Mouse (Mus musculus) forebrain, embryonic 15.5 days (tissue): ENCODE measurements around the gene Crb3. TPM values are rescaled to one million over a fixed set of nuclear protein-coding genes. Genes with fewer than 3 reads are reported as not detected.
"Not testable (repeated sequence)": the region's sequence is repeated elsewhere in the genome, so short reads cannot be mapped to it uniquely, and the experiment has no call there.

ENCODE experiments used
- ATAC-seq: fragments of 200-750 bp; cut with Nextera tagmentation; replicated peaks from 2 replicates; pipeline ENCODE4 v1.8.0; 2017; ENCODE audit warnings: mild to moderate bottlenecking, moderate TSS enrichment, moderate library complexity
- H3K27ac ChIP-seq: fragments of 300-500 bp; sonication (generic); replicated peaks from 2 replicates; pipeline ENCODE4 v1.5.1; 2015; ENCODE audit warnings: mild to moderate bottlenecking, inconsistent platforms
- H3K27me3 ChIP-seq: fragments of 300-500 bp; sonication (generic); 2 replicates; pipeline ENCODE4 v1.6.1; 2015; ENCODE audit warnings: inconsistent platforms
- H3K36me3 ChIP-seq: fragments of 300-500 bp; sonication (generic); 2 replicates; pipeline ENCODE4 v1.6.1; 2015; ENCODE audit warnings: mild to moderate bottlenecking, inconsistent platforms
- H3K4me1 ChIP-seq: fragments of 300-500 bp; sonication (generic); 2 replicates; pipeline ENCODE4 v1.6.1; 2015; ENCODE audit warnings: inconsistent platforms
- H3K4me2 ChIP-seq: fragments of 300-500 bp; sonication (generic); replicated peaks from 2 replicates; pipeline ENCODE4 v1.6.1; 2015; ENCODE audit warnings: mild to moderate bottlenecking, inconsistent platforms
- H3K4me3 ChIP-seq: fragments of 300-500 bp; sonication (generic); 2 replicates; pipeline ENCODE4 v1.5.1; 2015; ENCODE audit warnings: mild to moderate bottlenecking, inconsistent platforms
- H3K9ac ChIP-seq: fragments of 300-500 bp; sonication (generic); replicated peaks from 2 replicates; pipeline ENCODE4 v1.6.1; 2015; ENCODE audit warnings: mild to moderate bottlenecking, inconsistent platforms
- H3K9me3 ChIP-seq: fragments of 300-500 bp; sonication (generic); 2 replicates; pipeline ENCODE4 v1.6.1; 2016; ENCODE audit warnings: inconsistent platforms
- WGBS: fragments of 180-500 bp; shearing (Covaris S2); methylation state at CpG from one replicate; pipeline ENCODE4 v1.1.7; 2015; ENCODE audit warnings: mixed read lengths; 5-methylcytosine and 5-hydroxymethylcytosine counted together
- polyA plus RNA-seq: library from polyadenylated mRNA; unstranded; fragments of >200 nt; fragmentation: Nextera tagmentation; extraction: Ambion mirVana; gene quantifications from 2 replicates; pipeline ENCODE4 v1.2.1, GENCODE M21; 2015

The Crb3 gene
- polyA plus RNA-seq, 1 experiment from 2014 or later = 2.0 TPM

GRCm38 (mm10) chr17:57038978-57039377 lies 19.9 kb upstream of the Crb3 start:
- 45% methylated on average over 8 of the region's 8 CpGs for WGBS

GRCm38 (mm10) chr17:57041554-57041953 lies 17.4 kb upstream of the Crb3 start, which contains the start of gene Slc25a41:
Slc25a41 (minus strand) TSS chr17:57041654.
- Histone ChIP-seq H3K27me3 (peaks cover 5% of the 10 kb centered on the region; the same call in 1 of the 2 replicates), H3K4me1 (no peaks in the 10 kb centered on the region; the same call in 1 of the 2 replicates), H3K9me3 (no peaks in the 10 kb centered on the region), H3K4me3 (no peak within 1 kb of the TSS), H3K27ac (no peak within 1 kb of the TSS), H3K9ac (no peak within 1 kb of the TSS), H3K36me3 (peaks cover 9% of the 10 kb centered on the region; the same call in 1 of the 2 replicates), H3K4me2 (no peak within 1 kb of the TSS)
- 79% methylated on average over 8 of the region's 8 CpGs for WGBS
- no peak for ATAC-seq

More at GRCm38 (mm10) chr17:57038978-57039377, 19.9 kb upstream of the Crb3 start:
- no peaks in the 10 kb centered on the region for H3K36me3 ChIP-seq
- H3K4me2 ChIP-seq = no peak overlapping the region
- no peak overlapping the region for H3K9ac ChIP-seq
- peaks cover 5% of the 10 kb centered on the region; the same call in 1 of the 2 replicates for H3K27me3 ChIP-seq
- H3K27ac ChIP-seq = no peak overlapping the region
- no peaks in the 10 kb centered on the region for H3K9me3 ChIP-seq
- ATAC-seq = no peak
- H3K4me3 ChIP-seq = no peak overlapping the region
- no peaks in the 10 kb centered on the region; the same call in 1 of the 2 replicates for H3K4me1 ChIP-seq

- no peak; the same call in 1 of the 2 replicates for ATAC-seq
Measured at GRCm38 (mm10) chr17:57047406-57047805, 11.5 kb upstream of the Crb3 start.

GRCm38 (mm10) chr17:57048816-57049215 lies 10.1 kb upstream of the Crb3 start:
- no peak overlapping the region for H3K4me3 ChIP-seq
- no peaks in the 10 kb centered on the region for H3K9me3 ChIP-seq
- no peak overlapping the region for H3K9ac ChIP-seq
- no peak overlapping the region for H3K27ac ChIP-seq
- H3K27me3 ChIP-seq = no peaks in the 10 kb centered on the region
- H3K4me1 ChIP-seq = no peaks in the 10 kb centered on the region
- peaks cover 50% of the 10 kb centered on the region for H3K36me3 ChIP-seq
- 92% methylated on average over 3 of the region's 3 CpGs for WGBS
- no peak for ATAC-seq
- no peak overlapping the region for H3K4me2 ChIP-seq

More at GRCm38 (mm10) chr17:57047406-57047805, 11.5 kb upstream of the Crb3 start:
- 44% methylated on average over 5 of the region's 5 CpGs for WGBS
- no peaks in the 10 kb centered on the region for H3K27me3 ChIP-seq
- peaks cover 36% of the 10 kb centered on the region for H3K36me3 ChIP-seq
- no peak overlapping the region for H3K4me2 ChIP-seq
- no peak overlapping the region for H3K27ac ChIP-seq
- no peak overlapping the region for H3K4me3 ChIP-seq
- H3K9me3 ChIP-seq = no peaks in the 10 kb centered on the region
- H3K4me1 ChIP-seq = no peaks in the 10 kb centered on the region; the same call in 1 of the 2 replicates
- no peak overlapping the region for H3K9ac ChIP-seq

GRCm38 (mm10) chr17:57051679-57052078 lies 7.2 kb upstream of the Crb3 start:
- not testable (repeated sequence) for H3K9ac ChIP-seq, H3K4me3 ChIP-seq, ATAC-seq, H3K27ac ChIP-seq, H3K4me1 ChIP-seq, H3K4me2 ChIP-seq, H3K27me3 ChIP-seq, H3K9me3 ChIP-seq
- peaks cover 61% of the 10 kb centered on the region for H3K36me3 ChIP-seq
- WGBS = 83% methylated on average over 4 of the region's 4 CpGs

GRCm38 (mm10) chr17:57056246-57056645 lies 2.7 kb upstream of the Crb3 start:
- WGBS = 89% methylated on average over 3 of the region's 3 CpGs
- no peaks in the 10 kb centered on the region for H3K9me3 ChIP-seq
- no peak for ATAC-seq

GRCm38 (mm10) chr17:57059486-57059977 lies 627 bp downstream of the Crb3 start, which contains the start of gene Slc25a23:
Slc25a23 (minus strand) TSS chr17:57059863.
- Histone ChIP-seq H3K36me3 (peaks cover 13% of the 10 kb centered on the region; the same call in 1 of the 2 replicates), H3K9ac (peak within 1 kb of the TSS; percentile 81), H3K4me3 (peak within 1 kb of the TSS; percentile 90), H3K4me2 (peak within 1 kb of the TSS; percentile 57), H3K4me1 (peaks cover 25% of the 10 kb centered on the region), H3K27ac (peak within 1 kb of the TSS; percentile 95), H3K27me3 (peaks cover 31% of the 10 kb centered on the region), H3K9me3 (no peaks in the 10 kb centered on the region)
- 0% methylated on average over 36 of the region's 45 CpGs for WGBS
- ATAC-seq = peak; percentile 80

More at GRCm38 (mm10) chr17:57056246-57056645, 2.7 kb upstream of the Crb3 start:
- peaks cover 4% of the 10 kb centered on the region; the same call in 1 of the 2 replicates for H3K27me3 ChIP-seq
- peaks cover 20% of the 10 kb centered on the region for H3K4me1 ChIP-seq
- no peak overlapping the region for H3K4me3 ChIP-seq
- no peak overlapping the region for H3K27ac ChIP-seq
- H3K36me3 ChIP-seq = peaks cover 44% of the 10 kb centered on the region
- no peak overlapping the region for H3K4me2 ChIP-seq
- H3K9ac ChIP-seq = no peak overlapping the region

- Histone ChIP-seq H3K36me3 (peaks cover 6% of the 10 kb centered on the region; the same call in 1 of the 2 replicates), H3K4me2 (peak overlapping the region; percentile 57), H3K4me1 (peaks cover 25% of the 10 kb centered on the region), H3K9me3 (no peaks in the 10 kb centered on the region), H3K27me3 (peaks cover 31% of the 10 kb centered on the region), H3K4me3 (peak overlapping the region; percentile 90), H3K27ac (peak overlapping the region; percentile 95), H3K9ac (peak overlapping the region; percentile 81)
- ATAC-seq = peak; percentile 92
- WGBS = under 1% methylated on average over 44 of the region's 44 CpGs
Measured at GRCm38 (mm10) chr17:57060231-57060801, 1.4 kb downstream of the Crb3 start.

- peak overlapping the region; percentile 57 for H3K4me2 ChIP-seq
- 0 out of 2 replicates have a peak, but pooled peaks cover 3% of the 10 kb centered on the region for H3K36me3 ChIP-seq
- H3K4me1 ChIP-seq = peaks cover 25% of the 10 kb centered on the region
- no peak for ATAC-seq
- 0 out of 2 replicates have a peak overlapping the region, but pooled peaks have one; percentile 81 for H3K9ac ChIP-seq
- peak overlapping the region; percentile 90 for H3K4me3 ChIP-seq
- 42% methylated on average over 10 of the region's 10 CpGs for WGBS
- H3K27ac ChIP-seq = no peak overlapping the region
- peaks cover 31% of the 10 kb centered on the region for H3K27me3 ChIP-seq
- no peaks in the 10 kb centered on the region for H3K9me3 ChIP-seq
Measured at GRCm38 (mm10) chr17:57061069-57061468, 2.2 kb downstream of the Crb3 start.

GRCm38 (mm10) chr17:57062011-57062521 lies 3.2 kb downstream of the Crb3 start:
- peak overlapping the region; percentile 21 for H3K4me3 ChIP-seq
- no peak overlapping the region for H3K9ac ChIP-seq
- H3K36me3 ChIP-seq = no peaks in the 10 kb centered on the region
- no peak for ATAC-seq
- H3K4me1 ChIP-seq = peaks cover 25% of the 10 kb centered on the region
- under 1% methylated on average over 39 of the region's 39 CpGs for WGBS
- no peaks in the 10 kb centered on the region for H3K9me3 ChIP-seq
- peaks cover 31% of the 10 kb centered on the region for H3K27me3 ChIP-seq
- peak overlapping the region; percentile 33 for H3K4me2 ChIP-seq
- H3K27ac ChIP-seq = no peak overlapping the region

- ATAC-seq = no peak
- Histone ChIP-seq H3K27ac (no peak overlapping the region), H3K4me1 (peaks cover 25% of the 10 kb centered on the region), H3K4me3 (peak overlapping the region; percentile 21), H3K9ac (no peak overlapping the region), H3K4me2 (peak overlapping the region; percentile 33), H3K9me3 (no peaks in the 10 kb centered on the region), H3K36me3 (no peaks in the 10 kb centered on the region), H3K27me3 (peaks cover 31% of the 10 kb centered on the region)
- WGBS = under 1% methylated on average over 22 of the region's 22 CpGs
Measured at GRCm38 (mm10) chr17:57062548-57062947, 3.6 kb downstream of the Crb3 start.

- H3K4me2 ChIP-seq = no peak overlapping the region
- H3K9me3 ChIP-seq = no peaks in the 10 kb centered on the region
- H3K4me1 ChIP-seq = peaks cover 23% of the 10 kb centered on the region
- 8% methylated on average over 8 of the region's 8 CpGs for WGBS
- H3K27ac ChIP-seq = no peak overlapping the region
- H3K36me3 ChIP-seq = no peaks in the 10 kb centered on the region
- no peak overlapping the region for H3K9ac ChIP-seq
- no peak overlapping the region for H3K4me3 ChIP-seq
- peaks cover 31% of the 10 kb centered on the region for H3K27me3 ChIP-seq
- no peak for ATAC-seq
Measured at GRCm38 (mm10) chr17:57063031-57063430, 4.1 kb downstream of the Crb3 start.
